Mouse (Mus musculus): ENCODE measurements around the gene Zfp326.

The Zfp326 gene

DNA sequence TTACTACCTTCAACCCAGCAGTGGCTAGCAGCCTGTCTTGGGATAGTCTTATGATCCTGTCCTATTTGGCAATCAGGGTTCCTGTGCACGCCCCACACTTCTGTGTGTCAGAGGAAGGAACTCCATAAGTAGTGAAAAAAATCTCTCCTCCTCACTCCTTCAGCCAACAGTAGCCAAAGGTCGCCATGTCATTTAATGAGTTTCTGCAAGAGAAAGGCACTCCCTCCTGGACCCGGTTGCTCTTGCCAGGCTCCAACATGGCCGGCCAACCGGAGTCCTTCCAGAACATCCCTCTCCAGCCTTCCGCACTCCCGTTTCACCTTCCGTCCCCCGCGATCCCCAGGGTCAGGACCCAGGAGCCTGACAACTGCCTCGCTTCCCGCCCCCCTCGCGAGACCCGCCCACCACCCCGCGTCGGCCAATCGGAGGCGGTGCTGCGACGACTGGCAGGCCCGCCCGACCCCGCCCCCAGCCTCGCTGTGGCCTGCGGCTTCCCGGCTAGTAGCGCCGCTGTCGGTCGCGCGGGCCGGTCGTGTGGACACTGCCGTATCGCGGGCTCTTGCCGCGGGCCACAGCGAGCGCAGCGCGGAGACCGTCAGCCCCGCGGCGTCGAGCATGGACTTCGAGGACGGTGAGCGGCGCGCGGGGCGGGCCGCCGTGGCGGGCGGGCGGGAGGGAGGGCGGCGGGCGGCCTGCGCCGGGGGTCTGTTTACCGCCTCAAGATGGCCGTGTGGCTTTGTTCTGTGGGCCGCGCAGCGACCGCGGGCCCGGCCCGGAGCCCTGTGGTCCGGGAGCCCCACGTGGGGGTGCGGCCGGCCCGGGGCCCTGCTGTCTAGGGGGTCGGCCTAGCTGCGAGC is at the start of gene Zfp326:
Gene Zfp326 (plus strand): TSS at position 498 of the 857 bp plus-strand sequence.
- peak; percentile 92 for DNase-seq (ENCODE audit: low read depth, low spot score)

DNA sequence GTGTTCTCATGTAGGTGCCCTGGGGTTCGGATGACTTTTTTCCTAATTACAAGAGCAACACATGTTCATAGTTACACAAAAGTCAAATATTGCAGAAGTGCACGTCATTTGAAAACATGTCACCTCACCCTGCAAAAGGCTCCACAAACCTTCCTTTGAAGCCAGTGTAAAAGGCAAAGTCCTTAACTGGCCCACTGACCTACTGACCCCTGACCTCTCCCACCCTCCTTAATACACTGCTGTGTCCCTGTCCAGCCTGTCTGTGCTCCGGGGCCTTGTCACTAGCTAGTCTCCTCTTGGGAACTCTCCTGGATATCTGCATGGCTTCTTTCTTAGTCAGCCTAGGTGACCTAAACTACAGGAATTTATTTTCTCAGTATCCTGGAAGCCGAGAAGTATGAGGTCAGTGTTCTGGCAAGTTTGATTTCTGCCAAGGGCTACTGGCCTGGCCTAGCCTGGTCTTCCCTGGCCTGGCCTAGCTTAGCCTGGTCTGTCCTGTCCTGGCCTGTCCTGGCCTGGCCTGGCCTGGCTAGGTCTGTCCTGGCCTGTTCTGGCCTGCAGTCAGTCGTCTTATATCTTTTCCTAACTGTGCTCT is 49.4 kb upstream of the Zfp326 start:
- DNase-seq (ENCODE audit: low read depth, low spot score) = no peak

DNA sequence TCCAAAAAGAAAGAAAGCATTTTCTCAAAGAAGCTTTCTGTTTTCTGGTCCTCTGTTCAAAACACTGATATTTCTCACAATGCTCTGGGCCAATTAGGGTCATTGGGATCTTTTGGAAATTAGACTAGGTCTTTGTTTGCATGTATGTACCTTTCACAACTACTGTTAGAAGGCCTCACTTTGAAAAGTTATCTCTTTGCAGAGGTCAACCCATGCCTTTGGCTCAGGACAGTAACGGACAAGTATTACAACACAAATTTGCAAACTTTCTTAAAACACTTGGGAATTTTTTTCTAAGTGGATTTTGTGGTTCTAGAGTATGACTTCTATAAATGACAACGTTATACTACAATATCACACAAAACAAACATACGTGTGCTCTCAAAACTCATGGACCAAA is 48.3 kb upstream of the Zfp326 start:
- DNase-seq (ENCODE audit: low read depth, low spot score) = no peak

DNA sequence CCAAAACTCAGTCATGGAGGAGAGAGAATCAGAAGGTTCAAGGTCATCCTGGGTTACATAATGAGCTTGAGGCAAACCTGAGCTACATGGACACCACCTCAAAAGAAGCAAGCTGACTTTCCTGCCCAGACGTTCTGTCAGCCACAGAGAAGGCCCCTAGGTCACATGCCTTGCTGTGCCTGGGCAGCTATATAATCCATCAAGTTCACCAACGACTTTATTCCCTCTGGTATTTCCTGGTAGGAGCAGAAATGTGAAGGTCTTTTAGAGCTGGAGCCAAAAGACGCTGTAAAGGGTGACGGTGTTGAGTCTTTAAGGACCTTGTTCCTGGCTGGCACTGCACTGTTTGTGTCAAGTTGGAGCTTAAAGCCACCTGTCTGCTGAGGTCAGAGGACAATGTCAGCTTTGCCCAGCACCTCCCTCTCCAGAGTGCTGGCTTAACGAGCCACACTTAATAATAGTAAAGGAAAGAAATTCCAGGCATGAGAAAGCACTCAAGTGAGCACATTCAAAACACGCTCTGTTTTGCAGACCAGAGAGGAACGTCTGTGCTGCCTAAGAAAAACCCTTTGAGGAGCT is 47.3 kb upstream of the Zfp326 start:
- DNase-seq (ENCODE audit: low read depth, low spot score) = no peak

DNA sequence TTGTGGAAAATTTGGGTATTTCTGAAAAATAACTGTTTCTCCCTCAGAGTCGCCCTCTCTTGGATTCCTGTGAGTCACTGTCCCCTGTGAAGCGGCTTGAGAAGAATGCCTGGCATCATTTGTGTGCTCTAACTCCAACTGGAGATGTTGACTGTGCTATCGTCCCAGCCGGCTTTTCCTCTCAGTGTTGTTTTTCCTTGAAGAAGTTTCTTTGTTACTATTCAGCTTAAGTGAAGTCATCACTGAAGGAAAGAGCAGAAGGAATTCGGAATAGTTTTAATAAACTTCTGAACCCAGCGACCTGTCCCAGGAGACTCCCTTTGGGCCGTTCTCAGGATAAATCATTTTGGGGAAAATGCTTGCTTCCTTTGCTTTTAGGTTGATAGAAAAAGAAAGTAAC is 44.2 kb upstream of the Zfp326 start:
- DNase-seq (ENCODE audit: low read depth, low spot score) = no peak

DNA sequence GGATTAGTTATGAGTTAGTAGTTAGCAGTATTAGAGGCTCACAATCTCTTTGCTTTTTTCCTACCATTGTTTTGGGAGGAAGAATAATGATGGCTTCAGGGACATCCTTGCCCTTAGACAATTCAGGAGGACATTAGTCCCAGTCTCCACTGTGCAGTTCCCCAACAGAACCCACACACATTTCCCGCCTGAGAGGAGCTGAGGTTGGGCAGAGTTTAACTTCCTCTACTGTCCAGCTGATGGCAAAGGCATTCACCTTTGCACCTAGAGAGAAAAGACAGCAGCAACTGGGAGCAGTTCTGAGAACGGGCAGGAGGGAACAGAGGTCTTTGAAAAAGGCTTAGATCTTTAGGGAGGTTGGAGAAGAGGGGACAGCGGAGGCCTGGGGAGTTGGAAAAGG is 42.4 kb upstream of the Zfp326 start:
- no peak for DNase-seq (ENCODE audit: low read depth, low spot score)

DNA sequence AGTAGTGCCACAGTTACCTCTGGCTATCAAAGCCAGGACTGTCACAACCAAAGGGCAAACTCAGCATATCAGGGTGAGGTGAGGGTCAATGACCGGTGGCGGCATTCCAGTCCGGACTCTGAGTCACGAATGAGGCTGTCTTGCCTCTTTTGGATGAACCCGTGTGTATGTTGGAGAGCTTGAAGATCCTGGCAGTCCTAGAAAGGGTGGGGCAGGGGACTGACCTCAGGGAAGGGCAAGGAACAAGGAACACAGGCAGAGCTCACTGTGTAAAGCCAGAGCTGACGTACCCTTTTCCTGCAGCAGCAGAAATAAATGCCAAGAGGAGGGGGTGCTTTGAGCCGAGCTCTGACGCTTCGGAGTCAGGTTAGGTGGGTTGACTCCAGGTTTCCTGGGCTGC is 40.4 kb upstream of the Zfp326 start:
- DNase-seq (ENCODE audit: low read depth, low spot score) = peak; percentile 43

DNA sequence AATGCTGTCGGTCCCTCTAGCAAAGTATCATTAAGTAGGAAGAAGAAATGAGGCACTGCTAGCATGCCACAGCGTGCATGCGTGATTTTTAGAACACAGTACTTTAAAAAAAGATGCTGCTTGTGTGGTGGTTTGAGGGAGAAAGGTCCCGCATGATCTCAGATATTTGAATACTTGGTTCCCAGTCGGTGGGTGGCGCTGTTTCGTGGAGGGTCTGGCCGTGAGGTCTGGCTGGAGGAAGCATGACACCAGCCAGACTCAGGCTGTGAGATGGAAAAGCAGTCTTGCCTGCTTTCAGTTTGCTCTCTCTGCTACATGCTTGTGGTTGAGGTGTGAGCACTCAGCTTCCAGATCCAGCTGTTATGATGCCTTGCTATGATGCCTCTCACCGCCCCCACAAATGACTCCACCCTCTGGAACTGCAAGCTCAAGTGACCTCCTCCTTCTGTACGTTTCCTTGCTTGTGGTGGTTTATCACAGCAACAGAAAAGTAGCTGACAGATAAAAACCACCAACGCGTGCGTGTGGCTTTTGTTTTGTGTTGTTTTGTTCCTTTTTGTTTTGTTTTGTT is 36.5 kb upstream of the Zfp326 start:
- DNase-seq (ENCODE audit: low read depth, low spot score) = peak; percentile 39

DNA sequence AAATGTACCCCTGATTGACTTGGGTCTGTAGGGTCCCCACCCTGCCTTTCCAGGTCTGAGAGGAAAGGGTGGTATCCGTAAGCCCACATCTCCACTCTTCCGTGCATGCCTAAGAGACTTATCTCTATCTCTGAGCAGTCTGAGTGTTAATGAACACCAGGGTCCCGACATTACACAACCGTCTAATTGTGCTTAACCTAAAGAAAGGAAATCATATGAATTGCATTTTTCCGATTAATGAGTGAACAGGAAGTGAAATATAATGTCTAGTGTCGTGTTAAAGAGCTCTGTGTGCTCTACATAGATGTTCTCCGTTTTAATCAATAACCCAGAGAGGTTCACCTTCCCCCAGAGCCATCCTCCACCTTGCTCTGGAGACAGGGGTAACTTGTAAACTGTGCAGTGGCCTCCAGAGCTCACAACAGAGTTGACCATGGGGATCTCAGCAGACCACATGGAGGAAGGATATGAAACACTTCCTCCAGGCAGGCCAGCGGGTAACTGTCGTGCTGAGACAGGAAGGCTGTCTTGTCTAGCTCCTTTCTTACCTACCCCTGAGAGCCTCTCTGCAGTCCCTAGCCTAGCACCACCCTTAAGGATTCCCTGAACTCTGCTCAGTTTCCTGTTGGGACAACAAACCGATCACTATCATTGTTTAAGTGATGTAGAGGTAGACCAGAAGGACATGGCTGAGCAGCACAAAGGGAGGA is 32.2 kb upstream of the Zfp326 start:
- DNase-seq (ENCODE audit: low read depth, low spot score) = no peak

DNA sequence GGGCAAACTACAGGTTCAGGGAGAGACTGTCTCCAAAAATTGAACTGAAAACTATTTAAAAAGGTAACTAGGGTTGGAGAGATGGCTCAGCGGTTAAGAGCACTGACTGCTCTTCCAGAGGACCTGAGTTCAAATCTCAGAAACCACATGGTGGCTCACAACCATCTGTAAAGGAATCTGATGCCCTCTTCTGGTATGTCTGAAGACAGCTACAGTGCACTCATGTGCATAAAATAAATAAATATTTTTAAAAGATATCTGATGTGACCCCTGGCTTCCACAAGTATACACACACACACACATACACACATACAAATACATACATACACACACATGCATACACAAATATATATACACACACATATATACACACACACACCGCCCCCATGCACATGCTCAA is 31.3 kb upstream of the Zfp326 start:
- DNase-seq (ENCODE audit: low read depth, low spot score) = no peak

DNA sequence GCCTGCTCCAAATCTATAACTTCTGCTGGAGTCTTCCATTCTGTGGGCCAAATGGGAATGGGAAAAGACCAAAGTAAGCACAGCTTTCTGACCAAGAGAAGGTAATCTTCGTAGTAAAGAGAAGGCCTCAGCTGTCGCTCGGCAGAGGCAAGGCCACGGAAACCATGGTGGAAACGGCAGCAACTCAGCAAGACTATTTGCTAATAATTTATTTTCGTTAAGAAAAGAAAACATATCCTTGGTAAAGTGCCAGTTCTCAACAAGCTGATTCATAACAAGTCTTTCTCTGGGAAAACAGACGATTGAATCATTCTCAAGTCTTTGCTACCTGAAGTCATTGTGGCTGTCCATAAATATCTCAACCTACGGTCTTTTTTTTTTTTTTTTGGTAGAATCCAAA is 28.6 kb upstream of the Zfp326 start:
- DNase-seq (ENCODE audit: low read depth, low spot score) = no peak

DNA sequence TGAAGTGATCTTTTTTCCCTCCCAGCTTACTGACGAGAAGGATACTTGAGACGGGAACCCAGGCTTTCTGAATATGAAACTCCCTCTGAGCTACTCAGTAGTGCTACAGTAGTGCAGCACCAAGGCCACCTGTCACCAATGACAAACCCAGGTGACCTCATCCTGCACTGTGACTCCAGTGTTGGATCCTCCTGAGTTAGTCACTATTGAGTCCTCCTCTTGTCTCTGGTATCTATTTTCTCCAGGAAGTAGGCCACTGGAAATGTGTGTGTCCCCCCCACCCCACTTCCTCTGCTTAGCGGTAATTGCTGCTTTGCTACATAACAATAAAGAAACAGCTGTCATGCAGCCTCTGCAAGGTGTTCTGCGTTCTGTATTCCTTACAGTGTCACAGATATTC is 27.1 kb upstream of the Zfp326 start:
- DNase-seq (ENCODE audit: low read depth, low spot score) = no peak

DNA sequence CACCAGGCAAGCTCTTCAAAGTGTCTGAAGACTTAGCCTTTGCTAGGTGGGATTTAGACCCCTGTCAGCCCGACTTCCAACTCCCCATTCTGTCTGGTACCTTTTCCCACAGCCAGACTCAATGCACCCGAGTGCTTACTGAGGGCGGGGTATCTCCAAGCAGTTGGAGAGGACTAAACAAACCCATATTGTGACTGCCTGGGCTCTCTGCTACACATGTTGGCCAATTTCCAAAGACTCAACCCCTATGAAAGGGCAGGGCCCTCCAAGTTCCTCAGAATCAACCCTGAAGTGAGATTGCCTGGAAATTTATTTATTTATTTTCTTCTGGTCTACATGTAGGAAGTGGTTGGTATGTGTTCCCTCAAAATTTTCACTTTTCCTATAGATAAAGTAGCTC is 26.7 kb upstream of the Zfp326 start:
- DNase-seq (ENCODE audit: low read depth, low spot score) = no peak

DNA sequence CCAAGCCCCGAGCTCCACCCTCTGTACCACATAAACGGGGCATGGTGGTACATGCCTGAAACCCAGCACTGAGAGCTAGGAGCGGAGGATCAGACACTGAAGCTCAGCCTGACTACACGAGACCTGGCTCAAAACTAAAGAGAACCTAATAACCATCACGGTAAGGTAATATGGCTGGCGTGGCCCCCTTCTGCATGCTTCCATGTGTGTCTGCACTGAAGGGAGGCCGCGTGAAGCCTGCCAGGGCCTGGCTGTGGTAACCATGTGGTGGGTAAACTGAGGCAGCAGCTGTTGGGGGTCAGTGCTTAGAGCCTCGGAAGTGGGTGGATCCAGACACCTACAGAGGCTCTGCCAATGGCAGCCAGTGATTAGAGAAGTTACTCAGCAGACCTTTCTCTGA is 23.1 kb upstream of the Zfp326 start:
- no peak for DNase-seq (ENCODE audit: low read depth, low spot score)

DNA sequence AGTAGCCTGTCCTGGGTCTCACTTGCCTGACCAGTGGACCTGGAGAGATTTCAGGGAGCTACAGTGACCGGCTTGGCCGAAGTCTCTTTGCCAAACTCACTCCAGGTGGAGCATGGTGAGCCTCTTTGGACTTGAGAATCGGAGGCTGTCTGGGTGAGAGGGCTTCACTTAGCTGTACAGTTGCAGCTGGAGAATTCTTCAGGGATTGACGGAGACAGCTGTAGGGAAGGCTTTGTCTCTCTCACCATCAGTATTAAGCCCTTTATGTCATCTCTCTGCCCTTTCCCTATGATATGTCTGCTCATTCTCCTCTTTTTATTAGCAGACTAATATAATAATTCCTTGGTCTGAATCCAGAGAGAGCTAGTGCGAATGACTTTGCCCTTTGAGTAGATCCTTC is 18.9 kb upstream of the Zfp326 start:
- no peak for DNase-seq (ENCODE audit: low read depth, low spot score)

DNA sequence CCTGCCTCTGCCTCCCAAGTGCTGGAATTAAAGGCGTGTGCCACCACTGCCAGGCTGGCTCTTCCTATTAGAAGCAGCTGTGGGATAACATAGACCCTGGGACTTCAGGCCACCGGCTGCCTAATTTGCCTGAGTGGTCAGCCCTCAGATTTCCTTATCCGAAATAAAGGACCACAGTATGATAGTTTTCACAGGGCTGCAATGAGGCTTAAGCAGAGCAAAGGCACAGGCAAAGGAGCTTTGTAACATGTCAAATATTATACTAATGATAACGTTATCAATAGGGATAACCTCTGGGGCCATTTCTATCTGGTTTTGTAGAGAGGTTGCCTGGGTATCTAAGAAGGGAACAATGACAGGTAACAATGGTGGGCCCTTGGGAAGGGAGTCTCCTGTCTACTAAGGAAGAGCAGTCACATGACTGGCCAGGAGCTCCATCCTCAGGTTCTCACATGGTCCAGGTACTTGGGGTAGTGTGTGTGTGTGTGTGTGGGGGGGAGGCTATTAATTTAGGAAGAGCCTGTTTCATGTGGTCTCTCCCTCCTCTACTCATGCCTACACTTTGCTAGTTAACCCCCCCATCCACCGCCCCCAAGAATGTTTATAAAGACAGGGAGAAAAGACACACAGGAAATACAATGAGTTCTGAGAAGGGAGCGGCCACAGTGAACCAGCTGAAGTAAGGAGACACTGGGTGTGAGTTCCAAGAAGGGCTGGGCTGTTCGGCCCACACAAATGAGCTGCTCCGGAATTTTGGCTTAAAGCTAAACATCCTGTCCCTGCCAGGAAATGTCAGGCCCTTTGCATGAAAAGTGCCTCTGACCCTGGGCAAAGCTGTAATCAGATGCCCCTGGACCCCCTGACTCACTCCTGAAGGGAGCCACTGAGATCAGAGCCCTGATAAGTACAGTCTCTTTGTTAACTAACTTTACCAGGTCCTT is 17.3 kb upstream of the Zfp326 start:
- DNase-seq (ENCODE audit: low read depth, low spot score) = peak; percentile 77

DNA sequence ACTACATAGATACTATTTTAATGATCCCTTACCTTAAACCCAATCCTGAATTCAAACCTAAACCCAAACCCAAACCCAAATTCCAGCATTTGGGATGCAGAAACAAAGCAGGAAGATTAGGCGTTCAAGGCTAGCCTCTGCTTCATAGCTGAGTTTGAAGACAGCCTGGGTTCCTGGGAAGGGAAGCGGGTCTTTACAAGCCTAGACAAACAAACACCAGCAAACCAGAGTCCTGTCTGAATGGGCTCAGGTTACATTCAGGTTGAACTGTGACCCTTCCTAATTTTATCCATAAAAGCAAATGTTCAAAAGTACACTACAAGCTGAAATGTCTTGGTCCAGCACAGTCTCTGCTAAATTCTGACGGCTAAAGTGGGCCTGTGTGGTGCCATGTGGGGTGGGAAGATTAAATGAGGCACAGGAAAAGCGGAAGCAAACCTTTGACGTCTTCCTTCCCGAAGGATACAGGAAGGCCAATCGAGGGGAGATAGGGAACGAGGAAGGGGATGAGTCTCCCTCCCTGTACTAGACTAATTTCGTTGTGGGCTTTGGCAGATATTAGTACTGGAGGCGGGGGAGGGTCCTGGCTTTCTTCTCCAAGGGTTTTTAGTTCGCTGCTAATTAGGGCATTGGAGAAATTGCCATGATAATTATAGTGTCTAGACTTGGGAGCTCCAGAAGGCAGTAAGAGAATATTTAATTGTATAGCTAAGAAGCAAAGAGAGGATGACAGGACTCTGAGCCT is 16.5 kb upstream of the Zfp326 start:
- DNase-seq (ENCODE audit: low read depth, low spot score) = no peak

DNA sequence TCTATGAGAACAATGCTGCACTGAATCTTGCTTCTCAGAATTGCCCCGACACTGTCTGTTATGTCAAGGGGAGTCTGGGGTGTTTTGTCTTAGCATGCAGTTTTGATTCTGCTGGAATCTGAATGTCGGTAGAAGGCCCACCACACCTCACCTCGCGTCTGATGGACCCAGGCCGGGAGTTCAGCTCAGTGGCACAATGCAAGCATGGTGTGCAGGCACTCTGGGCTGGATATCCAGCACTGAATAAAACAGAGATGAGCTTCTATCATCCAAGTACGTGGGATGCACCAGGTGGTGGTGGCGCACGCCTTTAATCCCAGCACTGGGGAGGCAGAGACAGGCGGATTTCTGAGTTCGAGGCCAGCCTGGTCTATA is 15.9 kb upstream of the Zfp326 start:
- no peak for DNase-seq (ENCODE audit: low read depth, low spot score)

DNA sequence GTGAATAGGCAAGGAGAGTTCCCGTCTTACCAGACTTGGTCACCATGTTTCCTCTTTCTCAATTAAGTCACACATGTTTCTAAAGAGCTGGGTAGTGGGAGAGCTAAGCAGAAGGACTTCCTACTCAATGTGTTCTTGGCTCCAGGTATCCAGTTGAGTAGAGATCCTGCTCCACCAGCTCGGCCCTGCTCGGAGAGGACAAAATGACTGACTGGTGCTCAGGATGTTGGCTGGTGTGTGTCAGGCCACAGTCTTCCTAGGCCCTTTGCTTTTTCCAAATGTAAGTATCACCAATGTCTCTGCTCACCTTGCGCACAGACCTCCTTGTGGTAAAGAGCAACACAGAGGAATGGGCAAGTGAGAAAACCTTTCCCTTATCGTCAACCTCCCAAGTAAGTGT is 14.7 kb upstream of the Zfp326 start:
- DNase-seq (ENCODE audit: low read depth, low spot score) = no peak

DNA sequence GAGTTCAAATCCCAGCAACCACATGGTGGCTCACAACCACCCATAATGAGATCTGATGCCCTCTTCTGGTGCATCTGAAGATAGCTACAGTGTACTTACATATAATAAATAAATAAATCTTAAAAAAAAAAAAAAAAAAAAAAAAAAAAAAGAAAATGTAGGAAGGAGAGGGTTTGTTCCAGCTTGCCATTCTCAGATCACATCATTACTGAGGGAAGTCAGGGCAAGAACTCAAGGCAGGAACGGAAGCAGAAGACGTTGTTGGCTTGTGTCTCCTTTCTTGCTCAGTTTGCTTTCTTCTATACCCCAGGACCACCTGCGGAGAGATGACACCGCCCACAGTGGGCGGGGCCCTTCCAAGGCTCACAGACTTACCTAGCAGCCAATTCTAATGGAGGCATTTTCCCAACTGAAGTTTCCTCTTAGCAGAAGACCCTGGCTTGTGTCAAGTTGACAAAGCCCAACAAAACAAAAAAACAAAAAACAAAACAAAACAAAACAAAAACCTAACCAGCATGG is 11.2 kb upstream of the Zfp326 start:
- peak; percentile 80 for DNase-seq (ENCODE audit: low read depth, low spot score)
